Mouse (Mus musculus): ENCODE data around the gene Sec1.

GRCm38 (mm10) chr7:45714630-45715089, 20.5 kb upstream of the Sec1 start:
- TF ChIP-seq CTCF (IDR thresholded peaks at IDR 0.05; ENCODE audit: insufficient read depth, low read length) (no peak), POLR2A (IDR thresholded peaks at IDR 0.05; ENCODE audit: borderline replicate concordance, extremely low read depth, low read depth, low read length) (peak; percentile 34; the same call in 1 of the 2 replicates)

Measured in lung, adult 2 months (tissue).